Mouse (Mus musculus): ENCODE measurements at regions not wholly inside any gene's neighbourhood (a gene's known extent, or its start where the extent isn't known, plus 50 kb on each side); places are given as distances from the start of the nearest gene placed in this dataset.

DNA sequence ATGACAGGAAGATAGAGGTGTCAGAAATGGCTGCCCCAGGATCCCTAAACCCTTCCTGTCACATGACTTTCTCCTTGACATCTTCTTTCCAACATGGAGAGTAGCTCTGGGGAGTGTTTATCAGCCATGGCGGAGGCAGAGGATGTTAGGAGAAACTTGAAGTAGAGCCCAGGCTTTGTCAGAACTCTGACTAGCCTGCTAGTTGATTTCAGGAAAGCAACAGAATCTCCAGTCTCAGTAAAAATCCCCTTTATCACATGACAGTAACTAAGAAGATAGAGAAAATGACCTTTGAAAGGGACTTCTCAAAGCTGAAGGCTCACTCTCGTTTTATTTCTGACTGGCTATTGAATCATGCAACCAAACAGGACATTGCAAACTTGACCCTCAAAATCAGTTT is 76.3 kb upstream of the Glrp1 start:
- Histone ChIP-seq H3K36me3 (ENCODE audit: control insufficient read depth, insufficient read depth) (no peaks in the 10 kb centered on the region), H3K27me3 (ENCODE audit: control insufficient read depth, insufficient read depth, low read length) (no peaks in the 10 kb centered on the region), H3K4me2 (ENCODE audit: low read depth, low read length) (no peak overlapping the region), H3K27ac (ENCODE audit: low read length) (no peak overlapping the region), H3K9me3 (replicated peaks; ENCODE audit: control insufficient read depth, low read length) (no peaks in the 10 kb centered on the region), H3K4me3 (ENCODE audit: low read length) (no peak overlapping the region), H3K9ac (ENCODE audit: low read length) (no peak overlapping the region), H3K4me1 (ENCODE audit: control insufficient read depth, insufficient read depth, low read length) (peaks cover 6% of the 10 kb centered on the region)
- ATAC-seq (replicated peaks; ENCODE audit: extremely low read depth, insufficient read depth, low FRiP score): no peak
- 51% methylated on average over 2 of the region's 2 CpGs for WGBS

DNA sequence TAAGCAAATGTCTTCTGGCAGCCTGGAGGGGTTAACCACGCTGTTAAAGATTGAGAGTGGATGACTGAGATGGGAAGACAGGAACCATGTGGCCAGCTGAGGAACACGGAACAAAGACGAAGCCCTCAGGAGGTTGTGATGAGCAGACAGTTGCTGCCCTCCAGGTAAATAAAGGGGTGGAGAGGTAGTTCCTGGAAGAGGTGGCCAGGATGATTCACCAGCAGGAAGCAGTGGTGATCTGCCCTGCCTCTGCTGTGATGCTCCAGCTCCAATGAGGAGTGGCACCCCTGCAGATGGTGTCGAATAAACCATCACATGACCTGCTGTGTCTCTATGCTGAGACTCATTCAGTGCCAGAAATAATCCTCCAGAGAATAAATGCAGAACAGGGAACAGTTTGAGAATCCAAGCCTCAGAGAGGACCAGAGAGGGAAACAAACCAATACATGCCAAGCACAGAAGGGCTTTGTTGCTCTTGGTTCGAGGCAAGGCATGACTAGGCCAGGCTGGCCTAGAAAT is 74.7 kb upstream of the Glrp1 start:
- no peak overlapping the region for H3K4me2 ChIP-seq (ENCODE audit: low read depth, low read length)
- no peak overlapping the region for H3K9ac ChIP-seq (ENCODE audit: low read length)
- no peaks in the 10 kb centered on the region for H3K36me3 ChIP-seq (ENCODE audit: control insufficient read depth, insufficient read depth)
- H3K27ac ChIP-seq (ENCODE audit: low read length): no peak overlapping the region
- WGBS: 59% methylated on average over 5 of the region's 5 CpGs
- no peak for ATAC-seq (replicated peaks; ENCODE audit: extremely low read depth, insufficient read depth, low FRiP score)
- H3K9me3 ChIP-seq (replicated peaks; ENCODE audit: control insufficient read depth, low read length): no peaks in the 10 kb centered on the region
- peaks cover 6% of the 10 kb centered on the region for H3K4me1 ChIP-seq (ENCODE audit: control insufficient read depth, insufficient read depth, low read length)
- no peaks in the 10 kb centered on the region for H3K27me3 ChIP-seq (ENCODE audit: control insufficient read depth, insufficient read depth, low read length)
- H3K4me3 ChIP-seq (ENCODE audit: low read length): no peak overlapping the region

DNA sequence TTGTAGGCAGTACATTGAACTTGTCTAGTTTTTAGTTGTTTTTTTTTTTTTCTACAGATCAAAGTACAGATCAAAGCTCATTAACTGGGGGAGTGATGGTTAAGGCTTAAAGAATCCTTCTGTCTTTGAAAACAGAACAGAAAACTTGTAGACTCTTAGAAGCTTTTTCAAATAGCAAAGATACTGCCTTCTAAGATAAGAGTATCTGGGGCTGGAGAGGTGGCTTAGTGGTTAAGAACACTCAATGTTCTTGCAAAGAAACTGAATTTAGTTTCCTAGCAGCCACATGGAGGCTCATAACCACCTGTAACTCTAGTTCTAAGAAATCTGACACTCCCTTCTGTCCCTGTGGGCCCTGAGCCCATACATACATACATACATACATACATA is 68.4 kb upstream of the Glrp1 start:
- Histone ChIP-seq H3K9ac (ENCODE audit: low read length) (no peak overlapping the region), H3K4me3 (ENCODE audit: low read length) (no peak overlapping the region), H3K36me3 (ENCODE audit: control insufficient read depth, insufficient read depth) (no peaks in the 10 kb centered on the region), H3K4me2 (ENCODE audit: low read depth, low read length) (no peak overlapping the region), H3K4me1 (ENCODE audit: control insufficient read depth, insufficient read depth, low read length) (peaks cover 6% of the 10 kb centered on the region; the same call in 1 of the 2 replicates), H3K9me3 (replicated peaks; ENCODE audit: control insufficient read depth, low read length) (no peaks in the 10 kb centered on the region), H3K27ac (ENCODE audit: low read length) (no peak overlapping the region), H3K27me3 (ENCODE audit: control insufficient read depth, insufficient read depth, low read length) (no peaks in the 10 kb centered on the region)
- no peak for ATAC-seq (replicated peaks; ENCODE audit: extremely low read depth, insufficient read depth, low FRiP score)

DNA sequence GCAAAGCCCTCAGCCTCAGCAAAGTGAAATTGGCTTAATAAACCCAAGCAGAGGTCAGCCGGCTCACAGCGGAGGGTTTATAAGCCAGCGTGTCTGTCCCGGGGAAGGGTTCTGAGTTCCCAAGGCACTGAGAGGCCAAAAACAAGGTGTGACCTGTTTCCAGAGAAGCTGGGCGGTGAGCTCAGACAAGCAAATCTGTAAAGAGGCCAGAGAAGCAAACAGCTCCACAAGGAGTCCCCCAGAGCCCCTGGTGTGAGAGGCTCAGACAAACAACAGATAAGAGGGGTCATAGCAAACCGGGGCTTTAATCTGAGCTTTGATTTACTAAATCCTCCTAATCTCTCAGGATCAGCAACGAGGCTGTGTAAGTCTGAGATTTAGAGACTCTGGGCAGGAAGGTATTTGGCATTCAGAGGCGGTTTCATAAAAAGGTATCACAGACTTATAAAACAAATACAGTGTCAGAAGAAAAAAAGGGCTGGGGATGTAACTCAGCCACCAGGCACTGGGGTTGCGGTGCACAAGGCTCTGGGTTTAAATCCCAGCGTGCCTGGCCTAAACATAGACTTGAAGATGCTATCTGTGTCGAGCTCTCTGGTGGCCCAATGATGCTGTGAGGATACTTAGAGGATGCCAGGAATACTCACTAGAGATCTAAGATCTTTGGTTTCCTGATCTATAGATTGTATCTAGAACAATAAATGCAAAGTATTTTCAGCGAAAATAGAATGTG is 67.8 kb upstream of the Glrp1 start:
- ATAC-seq (replicated peaks; ENCODE audit: extremely low read depth, insufficient read depth, low FRiP score): no peak
- no peak overlapping the region for H3K27ac ChIP-seq (ENCODE audit: low read length)
- 40% methylated on average over 12 of the region's 12 CpGs for WGBS

DNA sequence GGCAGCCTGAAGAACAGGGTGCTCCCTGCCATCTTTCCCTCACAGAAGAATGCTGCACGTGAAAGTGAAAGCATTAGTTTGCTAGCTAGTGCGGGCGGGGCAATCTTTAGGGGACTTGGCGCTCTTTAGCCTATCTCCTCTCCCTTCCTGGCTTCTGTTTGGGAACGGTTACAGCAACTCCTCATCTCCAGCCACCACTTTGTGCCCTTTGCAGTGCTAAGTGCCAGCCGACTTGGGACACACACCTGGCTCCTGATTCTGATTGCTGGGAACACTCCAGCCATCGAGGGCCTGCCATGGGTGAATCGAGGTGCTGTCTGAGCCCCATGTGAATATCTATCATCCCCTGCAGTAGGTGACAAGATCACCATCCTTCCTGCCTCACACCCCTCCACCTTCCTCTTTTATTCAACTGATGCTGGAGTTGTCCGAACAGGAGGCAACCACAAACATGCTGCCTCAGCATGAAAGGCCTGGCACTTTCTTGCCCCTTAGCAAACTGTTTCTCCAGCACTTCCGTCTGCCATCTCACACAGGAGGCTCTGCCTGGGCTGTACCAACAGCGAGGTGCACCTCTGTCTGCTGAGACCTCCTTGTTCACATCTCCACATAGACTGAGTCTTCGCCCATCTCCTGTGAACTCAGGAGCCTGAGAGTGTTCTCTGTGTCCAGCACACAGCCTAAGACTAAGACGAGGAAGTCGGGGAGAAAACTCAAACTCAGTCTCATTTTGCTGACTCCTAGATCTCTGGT is 66.2 kb upstream of the Glrp1 start:
- whole genome bisulfite sequencing: 43% methylated on average over 14 of the region's 14 CpGs
- Histone ChIP-seq H3K9me3 (replicated peaks; ENCODE audit: control insufficient read depth, low read length) (0 out of 2 replicates have a peak, but pooled peaks cover 5% of the 10 kb centered on the region), H3K4me3 (ENCODE audit: low read length) (peak overlapping the region; percentile 27; the same call in 1 of the 2 replicates), H3K27ac (ENCODE audit: low read length) (peak overlapping the region; percentile 2; the same call in 1 of the 2 replicates), H3K4me1 (ENCODE audit: control insufficient read depth, insufficient read depth, low read length) (peaks cover 6% of the 10 kb centered on the region; the same call in 1 of the 2 replicates), H3K27me3 (ENCODE audit: control insufficient read depth, insufficient read depth, low read length) (no peaks in the 10 kb centered on the region), H3K9ac (ENCODE audit: low read length) (peak overlapping the region; percentile 45), H3K4me2 (ENCODE audit: low read depth, low read length) (peak overlapping the region; percentile 55), H3K36me3 (ENCODE audit: control insufficient read depth, insufficient read depth) (no peaks in the 10 kb centered on the region)
- no peak; the same call in 1 of the 2 replicates for ATAC-seq (replicated peaks; ENCODE audit: extremely low read depth, insufficient read depth, low FRiP score)

More for the DNA sequence above, 67.8 kb upstream of the Glrp1 start:
- H3K4me2 ChIP-seq (ENCODE audit: low read depth, low read length): no peak overlapping the region
- H3K9ac ChIP-seq (ENCODE audit: low read length): no peak overlapping the region
- H3K36me3 ChIP-seq (ENCODE audit: control insufficient read depth, insufficient read depth): no peaks in the 10 kb centered on the region
- H3K9me3 ChIP-seq (replicated peaks; ENCODE audit: control insufficient read depth, low read length): no peaks in the 10 kb centered on the region
- H3K27me3 ChIP-seq (ENCODE audit: control insufficient read depth, insufficient read depth, low read length): no peaks in the 10 kb centered on the region
- peaks cover 6% of the 10 kb centered on the region; the same call in 1 of the 2 replicates for H3K4me1 ChIP-seq (ENCODE audit: control insufficient read depth, insufficient read depth, low read length)
- H3K4me3 ChIP-seq (ENCODE audit: low read length): no peak overlapping the region

DNA sequence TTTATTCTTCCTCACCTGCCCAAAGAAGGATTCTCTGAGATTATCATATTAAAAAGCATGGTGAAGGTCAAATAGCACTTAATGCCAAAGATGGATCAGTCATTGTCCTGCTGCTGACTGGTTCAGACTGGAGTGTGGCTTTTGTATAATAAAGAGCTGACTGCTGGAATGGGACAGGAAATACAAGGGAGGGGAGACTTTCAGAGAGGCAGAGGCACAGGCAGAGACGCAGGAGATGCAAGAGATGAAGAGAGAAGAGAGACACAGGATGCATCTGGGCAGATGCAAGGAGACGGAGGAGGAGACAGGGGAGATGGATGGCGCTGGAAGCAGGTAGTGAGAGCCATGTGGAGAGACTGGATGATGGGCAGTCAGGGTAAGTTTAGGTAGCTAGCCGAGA is 65.4 kb upstream of the Glrp1 start:
- Histone ChIP-seq H3K27me3 (ENCODE audit: control insufficient read depth, insufficient read depth, low read length) (no peaks in the 10 kb centered on the region), H3K9ac (ENCODE audit: low read length) (no peak overlapping the region), H3K4me1 (ENCODE audit: control insufficient read depth, insufficient read depth, low read length) (peaks cover 6% of the 10 kb centered on the region; the same call in 1 of the 2 replicates), H3K36me3 (ENCODE audit: control insufficient read depth, insufficient read depth) (no peaks in the 10 kb centered on the region), H3K4me2 (ENCODE audit: low read depth, low read length) (peak overlapping the region; percentile 55), H3K27ac (ENCODE audit: low read length) (no peak overlapping the region), H3K4me3 (ENCODE audit: low read length) (no peak overlapping the region), H3K9me3 (replicated peaks; ENCODE audit: control insufficient read depth, low read length) (0 out of 2 replicates have a peak, but pooled peaks cover 5% of the 10 kb centered on the region)
- 62% methylated on average over 4 of the region's 4 CpGs for WGBS
- no peak; the same call in 1 of the 2 replicates for ATAC-seq (replicated peaks; ENCODE audit: extremely low read depth, insufficient read depth, low FRiP score)

DNA sequence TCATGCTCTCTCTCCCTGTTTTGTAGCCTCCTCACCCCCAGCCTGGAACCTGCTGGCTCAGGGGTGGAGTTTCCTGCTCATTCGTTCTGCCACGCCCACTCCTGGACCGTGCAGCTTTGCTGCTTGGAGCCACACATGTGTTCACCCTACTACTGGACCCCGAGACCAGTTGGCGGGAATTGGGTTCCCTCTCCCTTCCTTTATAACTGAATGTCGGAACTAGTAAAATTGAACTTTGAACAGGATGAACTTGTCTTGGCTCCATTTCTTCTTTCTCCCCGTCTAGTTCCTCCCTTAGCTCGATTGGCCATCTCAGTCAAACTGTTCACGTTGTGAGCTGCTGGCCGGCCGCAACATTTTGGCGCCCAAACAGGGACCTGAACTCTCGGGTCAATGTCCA is 62.3 kb upstream of the Glrp1 start:
- no peak overlapping the region for H3K27ac ChIP-seq (ENCODE audit: low read length)
- 0 out of 2 replicates have a peak, but pooled peaks cover 5% of the 10 kb centered on the region for H3K9me3 ChIP-seq (replicated peaks; ENCODE audit: control insufficient read depth, low read length)
- no peak overlapping the region for H3K4me3 ChIP-seq (ENCODE audit: low read length)
- peaks cover 6% of the 10 kb centered on the region; the same call in 1 of the 2 replicates for H3K4me1 ChIP-seq (ENCODE audit: control insufficient read depth, insufficient read depth, low read length)
- 88% methylated on average over 13 of the region's 13 CpGs for WGBS
- H3K9ac ChIP-seq (ENCODE audit: low read length): no peak overlapping the region
- no peaks in the 10 kb centered on the region for H3K36me3 ChIP-seq (ENCODE audit: control insufficient read depth, insufficient read depth)
- H3K27me3 ChIP-seq (ENCODE audit: control insufficient read depth, insufficient read depth, low read length): no peaks in the 10 kb centered on the region
- no peak for ATAC-seq (replicated peaks; ENCODE audit: extremely low read depth, insufficient read depth, low FRiP score)
- no peak overlapping the region for H3K4me2 ChIP-seq (ENCODE audit: low read depth, low read length)

DNA sequence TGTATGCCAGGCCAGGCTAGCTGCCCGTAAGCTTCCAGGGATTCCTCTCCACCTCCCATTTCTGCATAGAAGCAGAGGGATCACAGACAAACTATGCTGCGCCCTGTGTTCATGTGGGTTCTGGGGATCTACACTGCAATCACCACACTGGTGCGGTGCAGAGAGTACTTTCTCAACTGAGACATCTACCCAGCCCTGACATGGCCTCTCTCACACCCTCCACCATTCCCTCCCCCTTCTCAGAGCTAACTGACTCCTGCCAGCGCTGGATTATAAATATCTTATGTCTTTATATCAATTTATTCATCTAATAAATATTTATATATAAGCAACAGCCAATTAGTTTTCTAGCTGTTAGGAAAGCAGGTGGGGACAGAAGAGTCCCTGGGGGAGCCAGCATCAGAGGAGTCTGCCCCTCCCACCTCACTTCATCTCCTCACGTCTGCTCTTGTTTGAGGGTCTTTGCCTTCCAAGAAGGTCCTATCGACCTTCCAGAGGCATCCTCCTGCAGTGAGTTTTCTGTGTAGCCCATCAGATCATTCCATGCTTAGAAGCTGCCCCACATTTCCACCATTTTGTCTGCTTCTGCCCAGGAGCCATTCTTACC is 58.7 kb upstream of the Glrp1 start:
- Histone ChIP-seq H3K27me3 (ENCODE audit: control insufficient read depth, insufficient read depth, low read length) (no peaks in the 10 kb centered on the region), H3K36me3 (ENCODE audit: control insufficient read depth, insufficient read depth) (no peaks in the 10 kb centered on the region), H3K9ac (ENCODE audit: low read length) (no peak overlapping the region), H3K4me1 (ENCODE audit: control insufficient read depth, insufficient read depth, low read length) (no peaks in the 10 kb centered on the region), H3K27ac (ENCODE audit: low read length) (no peak overlapping the region), H3K4me3 (ENCODE audit: low read length) (no peak overlapping the region), H3K4me2 (ENCODE audit: low read depth, low read length) (no peak overlapping the region), H3K9me3 (replicated peaks; ENCODE audit: control insufficient read depth, low read length) (0 out of 2 replicates have a peak, but pooled peaks cover 5% of the 10 kb centered on the region)
- ATAC-seq (replicated peaks; ENCODE audit: extremely low read depth, insufficient read depth, low FRiP score): no peak
- WGBS: 76% methylated on average over 6 of the region's 6 CpGs
